Mouse (Mus musculus) adrenal gland, adult 10 weeks (tissue): ENCODE data around the gene Rbak. TPM values are rescaled to one million over a fixed set of nuclear protein-coding genes. Genes with fewer than 3 reads are reported as not detected.

Experiments used
- polyA plus RNA-seq: library from polyadenylated mRNA; stranded (reverse); fragments of 350-450 nt; fragmentation: Illumina TruSeq; extraction: RNeasy Lipid Tissue Mini Kit (QIAGEN cat#74804); gene quantifications from one replicate; pipeline ENCODE4 v1.2.3, GENCODE M21; 2014; ENCODE audit warnings: low read depth, low replicate concordance

Gene Rbak
- polyA plus RNA-seq, result 10.3 TPM

GRCm38 (mm10) chr5:143180255-143181076 lies at the start of gene Rbak, which contains the start of gene Spdye4b:
TSS of gene Rbak (minus strand) at chr5:143180775.
TSS of gene Spdye4b (plus strand) at chr5:143181017.

DNA sequence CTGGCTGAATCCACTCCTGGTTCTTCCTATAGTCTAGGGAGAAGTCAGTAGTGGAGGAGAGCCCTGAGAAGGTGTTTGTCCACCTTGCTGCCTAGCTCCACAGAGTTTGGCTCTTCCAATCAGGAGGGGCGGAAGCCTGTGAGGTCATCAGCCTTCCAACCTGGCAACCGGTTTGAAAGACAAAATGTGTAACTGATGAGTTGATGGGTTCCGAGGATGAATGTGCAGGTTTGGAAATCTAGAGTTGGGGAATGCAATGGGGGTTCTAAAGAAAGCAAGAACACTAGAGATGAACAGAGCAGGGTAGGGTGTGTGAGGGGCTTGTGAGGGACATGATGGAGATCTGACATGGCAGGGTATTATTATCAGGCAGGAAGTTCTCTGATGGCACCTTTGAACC lies 46.2 kb upstream of the Rbak start, which contains the start of gene Spdye4a:
Gene Spdye4a (minus strand): TSS at position 101 of the 400 bp plus-strand sequence.

GRCm38 (mm10) chr5:143147481-143147880 lies 33.1 kb downstream of the Rbak start, which contains the start of gene Olfr718-ps1:
TSS of gene Olfr718-ps1 (minus strand) at chr5:143147581.

Other genes starting within 250 kb of the Rbak start
- gene Fscn1, start 220.4 kb downstream of the Rbak start, polyA plus RNA-seq, result 0.82 TPM
- 58.0 TPM for gene Rnf216, start 67.8 kb downstream of the Rbak start, polyA plus RNA-seq
- not detected for gene Olfr718-ps1, start 33.2 kb downstream of the Rbak start, polyA plus RNA-seq
- gene Spdye4b, start 242 bp upstream of the Rbak start, polyA plus RNA-seq, result not detected
- not detected for gene Spdye4a, start 46.1 kb upstream of the Rbak start, polyA plus RNA-seq
- gene Zfp12, start 54.4 kb upstream of the Rbak start, polyA plus RNA-seq, result 15.7 TPM
- gene Zfp316, start 89.2 kb upstream of the Rbak start, polyA plus RNA-seq, result 0.87 TPM
- gene Zfp853, start 112.8 kb upstream of the Rbak start, polyA plus RNA-seq, result not detected
- gene E130309D02Rik, start 134.6 kb upstream of the Rbak start, polyA plus RNA-seq, result 2.2 TPM
- 7.6 TPM for gene Zdhhc4, start 148.5 kb upstream of the Rbak start, polyA plus RNA-seq
- not detected for gene Grid2ip, start 176.6 kb upstream of the Rbak start, polyA plus RNA-seq
- 75.5 TPM for gene Kdelr2, start 223.1 kb upstream of the Rbak start, polyA plus RNA-seq